In genomic region chr17:85291154-85291553, GRCm38 (mm10) we compare ENCODE assay signal across 18 mouse cellular contexts.
A peak's percentile ranks its signal among the peaks of the same experiment; 100 is the strongest.
DNase-seq lines count a peak whose midpoint lies in the region; ATAC-seq and TF ChIP-seq lines count a peak whose summit lies in the region.
"Had no signal": no experiment of that assay in that cellular context is flagged by ENCODE, and none has a peak within 500 bp of the region (broad histone marks: within the 10 kb centered on the region; RNA-seq: fewer than 3 reads in every experiment).

No protein-coding gene starts in this region.

- H3K9ac ChIP-seq in midbrain, postnatal 0 days (replicated peaks; ENCODE audit: low read length, poor library complexity, severe bottlenecking), result no peak overlapping the region
- no peak overlapping the region for H3K9ac ChIP-seq in midbrain, embryonic 15.5 days
- H3K9ac ChIP-seq in ES-E14 (ENCODE audit: insufficient read depth, low read depth, low read length, poor library complexity, severe bottlenecking), result no peak overlapping the region
- H3K9ac ChIP-seq: forebrain, embryonic 13.5 days; forebrain, postnatal 0 days; heart, embryonic 15.5 days; hindbrain, embryonic 15.5 days had no signal

- DNase-seq in midbrain, postnatal 0 days (ENCODE audit: low spot score), result no peak
- DNase-seq in ES-E14 (ENCODE audit: low read depth, low spot score) (no peak), ZHBTc4 (ENCODE audit: low read depth, low spot score) (peak; percentile 41)
- no peak for DNase-seq in heart, postnatal 14 days
- DNase-seq in heart, embryonic 10.5 days (ENCODE audit: low spot score), result no peak
- DNase-seq: adrenal gland, adult 2 months; adrenal gland, postnatal 25 days; forebrain, postnatal 0 days; gastrocnemius, postnatal 14 days; heart, adult 11 months had no signal

- no peaks in the 10 kb centered on the region for H3K36me3 ChIP-seq in midbrain, postnatal 0 days (ENCODE audit: insufficient read depth, low read length)
- no peaks in the 10 kb centered on the region for H3K36me3 ChIP-seq in midbrain, embryonic 15.5 days (replicated peaks)
- H3K36me3 ChIP-seq in ES-E14 (ENCODE audit: control insufficient read depth, insufficient read depth, low read length, poor library complexity, severe bottlenecking), result no peaks in the 10 kb centered on the region
- no peaks in the 10 kb centered on the region for H3K36me3 ChIP-seq in heart, embryonic 10.5 days
- H3K36me3 ChIP-seq: embryonic facial prominence, embryonic 10.5 days; heart, embryonic 15.5 days; hindbrain, embryonic 10.5 days; hindbrain, embryonic 15.5 days had no signal

- intact Hi-C loops in heart, postnatal 14 days (cut with DNase I), result no loop called here

- in situ Hi-C loops in ES-E14 (cut with MboI; ENCODE audit: low sequenced_read_pairs in 2 of 2, unreplicated experiment in 2 of 2), result no loop called here

- H3K9me3 ChIP-seq in midbrain, postnatal 0 days (ENCODE audit: low read length), result no peaks in the 10 kb centered on the region
- no peaks in the 10 kb centered on the region for H3K9me3 ChIP-seq in midbrain, embryonic 15.5 days
- H3K9me3 ChIP-seq in ES-E14 (ENCODE audit: control insufficient read depth, insufficient read depth, low read depth, low read length), result no peaks in the 10 kb centered on the region
- no peaks in the 10 kb centered on the region for H3K9me3 ChIP-seq in heart, embryonic 10.5 days
- H3K9me3 ChIP-seq: heart, embryonic 15.5 days; hindbrain, embryonic 15.5 days had no signal

- ATAC-seq in midbrain, postnatal 0 days (ENCODE audit: low FRiP score), result no peak
- ATAC-seq in midbrain, embryonic 15.5 days (replicated peaks), result no peak
- ATAC-seq: forebrain, embryonic 13.5 days; intestine, embryonic 16.5 days had no signal

- H3K27me3 ChIP-seq in midbrain, postnatal 0 days (ENCODE audit: insufficient read depth, low read length), result no peaks in the 10 kb centered on the region
- H3K27me3 ChIP-seq in midbrain, embryonic 15.5 days (replicated peaks), result no peaks in the 10 kb centered on the region
- H3K27me3 ChIP-seq in heart, embryonic 10.5 days (ENCODE audit: insufficient read depth, poor library complexity, severe bottlenecking), result no peaks in the 10 kb centered on the region
- H3K27me3 ChIP-seq: forebrain, embryonic 13.5 days; heart, embryonic 15.5 days; hindbrain, embryonic 15.5 days had no signal

- no peak overlapping the region for H3K4me2 ChIP-seq in midbrain, postnatal 0 days (ENCODE audit: low read depth, low read length, poor library complexity, severe bottlenecking)
- H3K4me2 ChIP-seq in midbrain, embryonic 15.5 days, result no peak overlapping the region
- H3K4me2 ChIP-seq: forebrain, embryonic 13.5 days; heart, embryonic 11.5 days; heart, embryonic 15.5 days; hindbrain, embryonic 15.5 days had no signal

- 98% methylated on average over 4 of the region's 4 CpGs for WGBS in midbrain, postnatal 0 days
- 95% methylated on average over 4 of the region's 4 CpGs for WGBS in midbrain, embryonic 15.5 days
- WGBS in heart, embryonic 10.5 days, result 95% methylated on average over 4 of the region's 4 CpGs

- TF ChIP-seq CTCF in midbrain, postnatal 0 days (IDR thresholded peaks at IDR 0.05), result peak; percentile 5; the same call in 1 of the 2 replicates

- no peak overlapping the region for H3K4me3 ChIP-seq in midbrain, postnatal 0 days (ENCODE audit: low read depth, low read length)
- no peak overlapping the region for H3K4me3 ChIP-seq in midbrain, embryonic 15.5 days
- no peak overlapping the region for H3K4me3 ChIP-seq in ES-E14 (ENCODE audit: insufficient read depth in 1 of 2, low read depth in 1 of 2, low read length in 2 of 2, poor library complexity in 1 of 2, severe bottlenecking in 1 of 2)
- no peak overlapping the region for H3K4me3 ChIP-seq in heart, embryonic 10.5 days
- H3K4me3 ChIP-seq: embryonic facial prominence, embryonic 10.5 days; forebrain, embryonic 13.5 days; heart, embryonic 15.5 days; hindbrain, embryonic 10.5 days; hindbrain, embryonic 15.5 days had no signal

- no peaks in the 10 kb centered on the region for H3K4me1 ChIP-seq in midbrain, postnatal 0 days (ENCODE audit: insufficient read depth, low read length)
- no peaks in the 10 kb centered on the region for H3K4me1 ChIP-seq in midbrain, embryonic 15.5 days
- no peaks in the 10 kb centered on the region for H3K4me1 ChIP-seq in ES-E14 (ENCODE audit: control insufficient read depth in 2 of 2, insufficient read depth in 2 of 2, low read length in 2 of 2, poor library complexity in 1 of 2)
- H3K4me1 ChIP-seq in heart, embryonic 10.5 days, result no peaks in the 10 kb centered on the region
- H3K4me1 ChIP-seq: forebrain, embryonic 13.5 days; heart, embryonic 15.5 days; hindbrain, embryonic 15.5 days had no signal

- H3K27ac ChIP-seq in midbrain, postnatal 0 days (ENCODE audit: low read depth, low read length), result no peak overlapping the region
- no peak overlapping the region for H3K27ac ChIP-seq in midbrain, embryonic 15.5 days
- H3K27ac ChIP-seq in ES-E14 (ENCODE audit: insufficient read depth, low read depth, low read length, poor library complexity, severe bottlenecking), result no peak overlapping the region
- H3K27ac ChIP-seq in heart, embryonic 10.5 days, result no peak overlapping the region
- H3K27ac ChIP-seq: embryonic facial prominence, embryonic 10.5 days; forebrain, embryonic 13.5 days; heart, embryonic 15.5 days; hindbrain, embryonic 10.5 days; hindbrain, embryonic 15.5 days had no signal

TF ChIP-seq in ES-E14, 5 proteins besides CTCF, POLR2A, EP300 and RAD21:
- TF ChIP-seq CHD2 (IDR thresholded peaks at IDR 0.05; ENCODE audit: low read depth, low read length), result no peak
- TF ChIP-seq ZC3H11A (IDR thresholded peaks at IDR 0.05; ENCODE audit: borderline replicate concordance, low read depth, low read length), result peak; percentile 56; the same call in 1 of the 2 replicates
TF ChIP-seq in ES-E14: peak in this region for 1.
